Mouse (Mus musculus): ENCODE results near the gene Dnaja3.

DNA sequence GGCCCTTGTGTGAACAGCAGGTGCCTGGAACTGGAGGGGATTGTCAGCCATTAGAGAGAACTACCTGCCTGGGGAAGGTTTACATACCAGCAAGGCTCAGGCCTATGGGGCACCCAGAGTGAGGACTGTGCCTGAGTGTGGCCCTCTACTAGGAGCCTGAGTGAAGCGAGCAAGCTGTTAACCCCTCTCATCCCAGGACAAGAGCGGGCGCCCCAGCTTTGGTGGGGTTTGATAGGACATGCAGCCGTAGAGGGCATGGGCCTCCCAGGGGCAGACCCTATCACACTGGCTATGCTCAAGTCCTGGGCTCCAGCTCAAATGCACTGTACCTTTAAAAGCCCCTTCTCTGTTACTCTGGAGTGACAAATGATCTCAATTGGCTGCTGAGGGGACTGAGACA is 7.0 kb downstream of the Dnaja3 start:
- TF ChIP-seq CTCF (conservative IDR thresholded peaks at IDR 0.05; ENCODE audit: insufficient read depth, insufficient read length, low read depth, low read length): no peak
- TF ChIP-seq POLR2A (IDR thresholded peaks at IDR 0.05; ENCODE audit: low read depth, low read length): no peak

All from kidney, adult 2 months (tissue).